Comparison of ENCODE assay signal across 11 mouse cellular contexts in the genomic region with DNA sequence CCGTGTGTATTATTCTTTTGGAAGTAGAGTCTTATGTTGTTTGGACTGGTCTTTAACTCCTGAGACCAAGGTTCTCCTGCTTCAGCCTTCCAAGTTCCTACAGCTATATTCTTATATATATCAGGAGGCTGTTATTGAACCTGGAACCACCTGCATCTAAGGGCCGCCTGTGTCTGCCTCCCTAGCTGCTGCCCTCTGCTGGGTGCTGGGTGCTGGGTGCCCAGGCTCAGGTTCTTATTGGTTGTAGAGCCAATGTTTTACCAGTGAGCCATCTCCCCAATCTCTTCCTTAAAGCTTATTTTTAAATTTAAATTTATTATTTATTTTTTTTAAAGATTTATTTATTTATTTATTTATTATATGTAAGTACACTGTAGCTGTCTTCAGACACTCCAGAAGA. TPM values are rescaled to one million over a fixed set of nuclear protein-coding genes. Genes with fewer than 3 reads are reported as not detected.
DNase-seq lines count a peak whose midpoint lies in the region.
"Had no signal": no experiment of that assay in that cellular context is flagged by ENCODE, and none has a peak within 500 bp of the region (broad histone marks: within the 10 kb centered on the region; RNA-seq: fewer than 3 reads in every experiment).

No protein-coding gene starts in this region.

- no peak overlapping the region for H3K27ac ChIP-seq in embryonic facial prominence, embryonic 10.5 days (replicated peaks)
- H3K27ac ChIP-seq: embryonic facial prominence, embryonic 12.5 days; macrophage; neural tube, embryonic 12.5 days had no signal

- H3K36me3 ChIP-seq in embryonic facial prominence, embryonic 10.5 days (replicated peaks), result peaks cover 6% of the 10 kb centered on the region

- WGBS in embryonic facial prominence, embryonic 10.5 days, result 60% methylated on average over 2 of the region's 2 CpGs

- H3K27me3 ChIP-seq in embryonic facial prominence, embryonic 10.5 days (replicated peaks; ENCODE audit: low read depth, poor library complexity, severe bottlenecking), result peaks cover 32% of the 10 kb centered on the region
- H3K27me3 ChIP-seq: embryonic facial prominence, embryonic 12.5 days; neural tube, embryonic 12.5 days had no signal

- intact Hi-C loops in left cerebral cortex, postnatal 4 days (cut with DNase I), result loop anchor here (5.0 kb wide), 2 partner anchors 60 to 75 kb away; partner anchors contain the start of gene Tfcp2
- intact Hi-C loops in left cerebral cortex, postnatal 10 days (cut with DNase I), result loop anchor here (5.0 kb wide), 1 partner anchor 60 kb away; the partner anchor contains the start of gene Tfcp2

- H3K4me3 ChIP-seq in embryonic facial prominence, embryonic 10.5 days, result no peak overlapping the region
- H3K4me3 ChIP-seq: embryonic facial prominence, embryonic 12.5 days; neural tube, embryonic 12.5 days had no signal

- DNase-seq in adrenal gland, postnatal 36 days, result peak; percentile 46 to 71
- DNase-seq in adrenal gland, adult 8-10 months, result no peak
- DNase-seq in left cerebral cortex, postnatal 4 days, result peak; percentile 24
- no peak for DNase-seq in left cerebral cortex, postnatal 10 days (ENCODE audit: extremely low spot score in 1 of 2, low spot score in 2 of 2)
- DNase-seq in NIH3T3 (ENCODE audit: low read depth), result peak; percentile 64
- DNase-seq in spleen, postnatal 36 days (ENCODE audit: low spot score in 2 of 2), result peak; percentile 42 to 43
- no peak for DNase-seq in adipocyte (ENCODE audit: low spot score)
- no peak for DNase-seq in embryonic facial prominence, embryonic 10.5 days (ENCODE audit: low spot score)

- no peaks in the 10 kb centered on the region for H3K9me3 ChIP-seq in embryonic facial prominence, embryonic 10.5 days
- H3K9me3 ChIP-seq: embryonic facial prominence, embryonic 12.5 days; neural tube, embryonic 12.5 days had no signal

- H3K4me1 ChIP-seq in embryonic facial prominence, embryonic 10.5 days, result peaks cover 27% of the 10 kb centered on the region

RNA-seq across cellular contexts. Expression of gene Dazap2, which starts 2.7 kb away (rescaled TPM):
- 100 to 1,000 TPM; 188 to 248 TPM for total RNA-seq in adrenal gland, postnatal 36 days (2021)
- total RNA-seq in adrenal gland, adult 8-10 months (2022), result 100 to 1,000 TPM; 235 to 259 (median 252) TPM
- 10 to 100 TPM; 67.6 to 71.0 TPM for total RNA-seq in left cerebral cortex, postnatal 4 days (2021)
- 10 to 100 TPM; 75.3 to 76.8 TPM for total RNA-seq in left cerebral cortex, postnatal 10 days (2021)
- polyA plus RNA-seq in embryonic facial prominence, embryonic 10.5 days (2016; fragmentation: Nextera tagmentation; extraction: Ambion mirVana), result 200 and 212 TPM in 2 replicates

RNA-seq across cellular contexts. Expression of gene Pou6f1, which starts 12.6 kb away (rescaled TPM):
- 10 to 100 TPM; 12.4 to 15.8 TPM for total RNA-seq in adrenal gland, postnatal 36 days (2021)
- 10 to 100 TPM; 17.1 to 33.5 (median 23.8) TPM for total RNA-seq in adrenal gland, adult 8-10 months (2022)
- 100 to 1,000 TPM; 123 to 125 TPM for total RNA-seq in left cerebral cortex, postnatal 4 days (2021)
- total RNA-seq in left cerebral cortex, postnatal 10 days (2021), result 100 to 1,000 TPM; 102 to 120 TPM
- 3.7 and 5.4 TPM in 2 replicates for polyA plus RNA-seq in embryonic facial prominence, embryonic 10.5 days (2016; fragmentation: Nextera tagmentation; extraction: Ambion mirVana)

RNA-seq across cellular contexts. Expression of gene Smagp, which starts 24.3 kb away (rescaled TPM):
- 10 to 100 TPM; 37.5 to 49.6 TPM for total RNA-seq in adrenal gland, postnatal 36 days (2021)
- total RNA-seq in adrenal gland, adult 8-10 months (2022), result 10 to 100 TPM; 42.7 to 64.0 (median 55.6) TPM
- 1 to 10 TPM; 2.4 to 3.2 TPM for total RNA-seq in left cerebral cortex, postnatal 4 days (2021)
- total RNA-seq in left cerebral cortex, postnatal 10 days (2021), result 1 to 10 TPM; 2.4 to 2.6 TPM
- polyA plus RNA-seq in embryonic facial prominence, embryonic 10.5 days (2016; fragmentation: Nextera tagmentation; extraction: Ambion mirVana), result 4.9 and 7.3 TPM in 2 replicates

RNA-seq across cellular contexts. Expression of gene Bin2, which starts 56.9 kb away (rescaled TPM):
- 1 to 10 TPM; 1.8 to 3.2 TPM for total RNA-seq in adrenal gland, postnatal 36 days (2021)
- 1 to 10 TPM; 2.5 to 7.0 (median 3.8) TPM for total RNA-seq in adrenal gland, adult 8-10 months (2022)
- 1 to 10 TPM; 1.8 to 2.4 TPM for total RNA-seq in left cerebral cortex, postnatal 4 days (2021)
- total RNA-seq in left cerebral cortex, postnatal 10 days (2021), result 1 to 10 TPM; 5.1 to 5.6 TPM
- 2.1 and 4.0 TPM in 2 replicates for polyA plus RNA-seq in embryonic facial prominence, embryonic 10.5 days (2016; fragmentation: Nextera tagmentation; extraction: Ambion mirVana)

Comparison
In these comparisons a context has a peak if more than half of its experiments do, and no peak if none do; other contexts are left out.
1. DNase-seq: peak in adrenal gland, postnatal 36 days (2 of 2), left cerebral cortex, postnatal 4 days (single experiment), NIH3T3 (single experiment) and spleen, postnatal 36 days (2 of 2); none in adrenal gland, adult 8-10 months (single experiment), left cerebral cortex, postnatal 10 days (0 of 2), adipocyte (single experiment) and embryonic facial prominence, embryonic 10.5 days (single experiment).
2. RNA of gene Smagp, which starts 24.3 kb away (total RNA-seq): 42.7 to 64.0 TPM in adrenal gland, adult 8-10 months and 37.5 to 49.6 TPM in adrenal gland, postnatal 36 days; 2.4 to 3.2 TPM in left cerebral cortex, postnatal 4 days and 2.4 to 2.6 TPM in left cerebral cortex, postnatal 10 days; every median in the first group is over 4 times any median in the second.